Mouse (Mus musculus) thymus, postnatal 0 days (tissue): Measurements from ENCODE around the gene Gipc3. TPM values are rescaled to one million over a fixed set of nuclear protein-coding genes. Genes with fewer than 3 reads are reported as not detected.

Experiments used
- DNase-seq: peaks from one replicate; pipeline ENCODE4 v3.0.0-alpha.2; 2015; ENCODE audit warnings: low spot score
- polyA plus RNA-seq: library from polyadenylated mRNA; unstranded; fragments of >200 nt; fragmentation: Nextera tagmentation; extraction: Ambion mirVana; gene quantifications from 2 replicates; pipeline ENCODE4 v1.2.1, GENCODE M21; 2015

Gipc3 gene
- polyA plus RNA-seq, 1 experiment from 2014 or later: 0.16 TPM

DNA sequence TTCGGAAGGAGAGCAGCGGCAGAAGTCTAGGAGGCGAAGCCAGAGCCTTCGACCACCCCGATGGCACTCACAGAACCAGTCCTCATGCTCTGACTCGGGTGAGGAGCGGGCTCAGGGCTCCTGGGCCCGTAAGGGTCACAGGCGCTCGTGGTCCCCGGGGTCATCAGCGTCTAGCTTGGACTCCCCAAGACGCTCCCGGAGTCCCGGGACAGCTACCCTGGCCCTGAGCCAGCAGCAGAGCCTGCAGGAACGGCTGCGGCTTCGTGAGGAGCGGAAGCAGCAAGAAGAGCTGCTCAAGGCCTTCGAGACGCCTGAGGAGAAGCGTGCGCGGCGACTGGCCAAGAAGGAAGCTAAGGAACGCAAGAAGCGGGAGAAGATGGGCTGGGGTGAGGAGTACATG, 20.6 kb downstream of the Gipc3 start:
- no peak for DNase-seq

DNA sequence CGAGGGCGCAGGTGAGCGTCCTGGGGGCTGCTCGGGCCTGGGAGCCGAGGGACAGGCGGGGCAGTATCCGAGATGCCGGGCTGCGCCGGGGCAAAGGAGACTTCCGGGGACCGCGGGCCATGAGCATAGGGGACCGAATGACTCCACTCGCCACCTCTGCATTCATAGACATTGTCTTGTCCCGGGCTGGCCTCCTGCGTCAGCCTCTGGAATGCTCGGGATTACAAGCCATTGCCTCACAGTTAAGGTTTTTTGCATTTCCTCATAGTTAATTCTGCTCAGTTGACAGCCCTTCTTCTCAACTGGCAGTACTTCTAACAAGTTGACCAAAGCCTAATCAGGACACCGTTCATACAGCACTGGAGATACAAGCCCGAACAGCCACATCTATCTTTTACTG, 21.6 kb downstream of the Gipc3 start:
- DNase-seq: no peak

DNA sequence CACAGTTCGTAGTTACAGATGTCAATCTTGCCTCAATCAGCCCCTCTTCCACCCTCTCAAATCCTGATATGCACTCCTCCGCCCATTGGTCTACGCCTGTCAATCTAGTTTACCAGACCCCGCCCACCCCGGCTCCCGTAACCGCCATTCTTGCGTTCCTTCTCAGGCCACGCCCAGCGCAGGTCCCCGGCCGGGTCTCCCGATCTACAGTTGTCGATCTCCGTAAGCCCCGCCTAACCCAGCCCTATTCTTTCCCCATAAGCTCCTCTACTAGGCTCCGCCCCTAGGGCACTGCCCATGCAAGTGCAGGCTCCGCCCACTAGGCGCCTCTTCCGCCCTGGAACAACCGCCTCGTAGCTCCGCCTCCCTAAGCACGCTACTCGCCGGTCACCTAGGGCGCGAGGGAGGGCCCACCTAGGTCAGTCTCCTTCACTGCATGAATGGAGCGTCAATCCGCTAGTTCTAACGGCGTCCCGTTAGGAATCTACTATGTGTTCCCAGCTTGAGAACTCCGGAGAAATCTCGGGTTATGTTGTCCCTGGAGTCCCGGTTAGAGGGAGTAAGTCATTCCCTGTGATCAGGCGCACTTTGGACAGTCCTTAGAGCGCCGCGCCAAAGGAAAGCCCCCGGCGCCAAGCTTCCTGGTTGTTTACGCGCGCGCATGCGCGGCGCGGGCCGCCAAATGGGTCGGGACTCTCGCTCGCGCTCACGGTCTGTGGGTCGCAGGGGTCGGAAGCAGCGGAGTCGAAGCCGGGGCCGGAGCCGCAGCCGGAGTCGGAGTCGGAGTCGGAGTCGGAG, 22.3 kb downstream of the Gipc3 start, which contains the start of gene Cactin:
Cactin (plus strand) TSS at position 554 of the 798 bp plus-strand sequence.
- DNase-seq: peak; percentile 100

DNA sequence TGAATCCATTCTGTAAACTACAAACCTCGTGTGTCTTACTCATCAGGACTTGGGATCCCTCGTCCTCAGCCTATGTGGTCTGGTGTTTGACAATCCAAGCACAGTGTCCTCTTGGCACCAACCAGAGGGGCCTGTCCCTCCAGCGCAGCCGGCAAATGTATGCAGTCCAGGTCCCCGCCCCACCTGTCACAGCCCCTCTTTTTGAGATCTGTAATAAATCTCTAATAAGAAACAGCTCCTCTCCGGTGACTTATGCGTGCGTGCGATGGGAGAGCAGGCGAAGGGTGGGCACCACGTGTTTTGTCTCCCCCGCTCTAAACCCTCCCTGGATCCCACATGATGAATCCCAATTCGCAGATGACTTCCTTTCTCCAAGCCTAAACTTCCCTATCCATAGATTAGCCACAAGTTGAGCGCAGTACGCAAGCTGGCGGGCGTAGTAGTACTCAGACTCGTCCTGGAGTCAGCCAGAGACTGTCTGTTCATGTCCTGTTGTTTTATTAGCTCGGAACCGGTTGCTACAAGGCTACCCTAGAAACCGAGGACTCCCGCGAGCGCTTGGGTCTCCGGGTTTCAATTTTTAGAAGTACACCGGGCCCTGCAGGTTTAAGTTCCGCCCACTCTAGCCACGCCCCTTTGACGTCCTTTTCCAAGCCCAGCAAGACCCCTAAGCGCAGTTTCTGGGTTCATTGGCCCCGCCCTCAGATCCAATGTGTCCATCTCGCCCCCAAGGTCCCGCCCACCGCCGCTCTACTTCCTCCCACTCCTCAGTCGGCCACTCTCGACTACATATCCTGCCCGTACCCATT, 23.1 kb downstream of the Gipc3 start:
- DNase-seq: peak; percentile 34

DNA sequence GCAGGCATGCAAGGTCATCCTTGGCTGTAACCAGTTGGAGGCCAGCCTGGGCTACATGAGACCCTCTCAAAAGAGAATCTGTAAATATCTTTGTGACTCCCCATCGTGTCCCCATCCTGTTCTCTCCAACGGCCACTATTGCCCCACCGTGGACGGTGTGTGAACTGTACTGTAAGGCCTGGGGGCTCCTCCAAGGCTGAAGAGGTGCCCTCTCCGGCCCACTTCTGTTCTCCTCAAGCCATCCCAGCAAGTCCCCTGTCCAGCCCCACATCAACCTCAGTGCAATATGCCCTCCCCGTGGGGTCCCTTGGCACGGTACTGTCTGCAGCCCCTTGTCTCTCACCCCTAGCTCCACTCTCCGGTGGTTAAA, 23.8 kb downstream of the Gipc3 start:
- no peak for DNase-seq

DNA sequence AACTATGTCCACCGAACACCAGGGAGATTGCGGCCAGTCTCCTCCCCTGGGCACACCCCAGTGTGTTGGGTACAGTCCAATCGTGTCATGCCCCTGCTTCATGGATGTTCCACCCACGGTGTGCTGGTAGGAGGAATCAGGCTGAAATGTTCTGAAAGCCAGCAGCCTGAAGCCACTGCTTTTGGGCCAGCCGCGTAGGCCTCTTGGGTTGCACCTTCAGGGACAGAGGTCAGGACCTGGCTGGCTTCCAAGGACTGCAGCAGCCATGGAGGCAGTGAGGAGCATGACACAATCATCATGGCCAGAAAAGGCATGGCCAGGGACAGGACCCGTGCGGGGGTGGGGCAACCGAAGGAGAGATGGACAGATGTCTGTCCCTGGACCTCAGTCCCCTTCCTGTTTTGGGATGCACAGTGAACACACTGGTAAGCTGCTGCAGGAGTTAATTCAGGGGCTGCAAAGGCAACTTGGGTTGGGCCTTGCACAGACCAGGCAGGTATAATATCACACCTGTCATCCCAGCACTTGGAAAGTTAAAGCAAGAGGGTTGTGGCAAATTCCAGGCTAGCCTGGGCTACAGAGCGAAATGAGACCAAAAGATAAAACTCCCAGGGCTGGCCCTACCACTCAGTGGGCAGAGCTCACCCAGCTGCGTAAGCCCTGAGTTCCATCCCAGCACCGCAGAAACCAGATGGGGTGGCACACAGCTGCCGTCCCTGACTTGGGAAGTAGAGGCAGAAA, 24.3 kb downstream of the Gipc3 start:
- DNase-seq: no peak

DNA sequence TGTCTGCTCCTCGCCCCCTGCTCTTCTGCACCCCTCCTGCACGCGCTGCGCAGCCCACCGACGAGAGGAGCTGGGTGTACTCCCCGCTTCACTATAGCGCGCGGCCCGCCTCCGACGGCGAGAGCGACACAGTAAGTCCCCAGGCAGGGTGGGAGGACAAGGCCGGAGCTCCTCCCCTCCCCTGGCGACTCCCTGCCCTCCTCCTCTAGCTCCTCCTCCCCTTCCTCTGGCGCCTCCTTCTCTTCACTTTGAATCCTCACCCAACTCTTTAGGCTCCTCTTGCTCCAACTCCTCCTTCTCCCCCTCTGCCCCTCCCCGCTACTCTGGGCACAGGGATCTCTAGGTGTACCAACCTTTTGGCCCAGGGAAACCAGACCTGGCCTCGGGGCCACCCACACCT, 25.8 kb downstream of the Gipc3 start:
- no peak for DNase-seq

GRCm38 (mm10) chr10:81316338-81317060, 26.6 kb downstream of the Gipc3 start:
- no peak for DNase-seq

- no peak for DNase-seq
Measured at GRCm38 (mm10) chr10:81315587-81315986, 27.5 kb downstream of the Gipc3 start.

DNA sequence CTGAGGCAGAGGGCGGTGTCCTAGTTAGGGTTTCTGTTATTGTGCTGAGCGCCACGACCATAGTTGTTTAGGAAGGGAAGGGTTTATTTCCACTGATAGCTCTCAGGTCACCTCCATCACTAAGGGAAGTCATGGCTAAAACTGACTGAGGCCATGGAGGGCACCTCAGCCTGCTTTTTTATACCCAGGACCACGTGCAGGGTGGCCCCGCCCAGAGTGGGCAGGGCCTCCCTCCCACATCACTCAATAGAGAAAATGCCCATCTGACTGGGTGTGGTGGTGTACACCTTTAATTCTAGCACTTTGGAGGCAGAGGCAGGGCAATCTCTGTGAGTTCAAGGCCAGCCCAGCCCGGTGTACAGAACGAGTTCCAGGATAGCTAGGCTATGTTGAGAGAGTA, 28.9 kb downstream of the Gipc3 start:
- DNase-seq: no peak

DNA sequence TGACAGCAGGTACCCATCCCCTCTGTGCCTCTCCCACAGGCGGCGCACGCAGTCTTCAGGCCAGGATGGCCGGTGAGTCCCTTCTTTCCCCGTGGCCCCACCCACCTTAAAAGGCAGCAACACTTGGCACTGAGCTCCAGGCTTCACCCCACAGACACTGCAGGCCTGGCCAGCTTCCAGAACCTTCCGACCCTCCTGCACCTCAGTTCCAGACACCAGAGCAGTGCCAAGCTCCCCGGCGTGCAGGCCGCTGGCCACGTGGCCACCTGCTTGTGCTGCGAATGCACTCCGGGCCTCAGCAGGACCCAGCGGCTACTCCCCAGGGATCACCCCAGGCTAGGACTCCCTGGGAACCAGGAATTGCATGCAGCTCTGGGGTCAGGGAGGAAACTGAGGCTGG, 29.5 kb downstream of the Gipc3 start:
- no peak for DNase-seq

DNA sequence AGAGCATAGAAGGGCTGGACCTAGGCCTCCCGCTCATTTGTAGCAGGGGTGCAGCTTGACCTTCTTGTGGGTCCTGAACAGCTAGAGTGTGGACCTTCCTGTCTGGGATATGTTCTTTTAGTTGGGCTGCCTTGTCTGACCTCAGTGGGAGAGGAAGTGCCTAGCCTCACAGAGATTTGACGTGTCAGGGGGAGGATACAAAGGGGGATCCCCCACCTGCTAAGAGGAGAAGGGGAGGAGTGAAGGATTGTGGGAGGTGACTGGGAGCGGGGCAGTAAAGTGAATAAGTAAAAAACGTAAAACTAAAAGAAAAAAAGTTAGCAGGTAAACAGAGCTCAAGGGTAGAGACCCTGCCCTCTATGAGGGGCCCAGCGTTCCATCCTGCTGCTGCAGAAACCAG, 33.5 kb downstream of the Gipc3 start:
- no peak for DNase-seq

- no peak for DNase-seq
Measured at GRCm38 (mm10) chr10:81306837-81307682, 36.0 kb downstream of the Gipc3 start.

DNA sequence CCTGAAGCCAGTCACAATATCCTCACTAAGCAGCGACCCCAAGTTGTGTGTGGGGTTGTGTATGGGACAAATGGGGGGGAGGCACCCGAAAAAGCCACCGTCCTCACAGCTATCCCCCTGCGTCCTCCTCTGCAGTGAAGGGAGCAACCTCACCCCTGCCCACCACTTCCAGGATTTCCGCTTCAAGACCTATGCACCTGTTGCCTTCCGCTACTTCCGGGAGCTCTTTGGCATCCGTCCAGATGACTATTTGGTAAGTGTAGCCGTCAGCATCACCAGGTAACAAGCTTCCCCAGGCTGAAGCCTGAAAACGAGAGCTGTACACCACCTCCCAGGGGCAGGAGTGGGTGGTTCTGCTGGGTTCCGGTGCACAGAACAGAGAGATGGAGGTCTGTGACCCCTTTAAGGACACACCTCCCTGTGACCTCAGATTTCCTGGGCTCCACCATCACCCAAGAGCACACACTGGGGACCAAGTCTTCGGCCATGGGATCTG, 36.8 kb downstream of the Gipc3 start:
- DNase-seq: no peak

DNA sequence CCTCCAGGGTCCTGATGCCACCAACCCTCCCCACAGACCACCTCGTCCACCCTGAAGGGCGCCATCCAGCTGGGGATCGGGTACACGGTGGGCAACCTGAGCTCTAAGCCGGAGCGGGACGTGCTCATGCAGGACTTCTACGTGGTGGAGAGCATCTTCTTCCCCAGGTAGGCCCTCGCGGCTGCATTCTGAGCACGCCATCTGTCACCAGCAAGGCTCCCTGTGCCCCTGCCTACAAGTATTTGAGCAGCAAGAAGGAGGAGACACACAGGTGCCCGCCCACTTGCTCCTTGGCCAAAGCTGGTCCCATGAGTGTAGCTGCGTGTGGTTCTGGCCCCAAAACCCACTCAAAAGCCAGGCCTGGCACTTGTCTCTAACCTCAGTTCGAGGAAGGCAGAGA, 37.4 kb downstream of the Gipc3 start:
- no peak for DNase-seq

- peak; percentile 70 for DNase-seq
Measured at GRCm38 (mm10) chr10:81304597-81305238, 38.3 kb downstream of the Gipc3 start.

DNA sequence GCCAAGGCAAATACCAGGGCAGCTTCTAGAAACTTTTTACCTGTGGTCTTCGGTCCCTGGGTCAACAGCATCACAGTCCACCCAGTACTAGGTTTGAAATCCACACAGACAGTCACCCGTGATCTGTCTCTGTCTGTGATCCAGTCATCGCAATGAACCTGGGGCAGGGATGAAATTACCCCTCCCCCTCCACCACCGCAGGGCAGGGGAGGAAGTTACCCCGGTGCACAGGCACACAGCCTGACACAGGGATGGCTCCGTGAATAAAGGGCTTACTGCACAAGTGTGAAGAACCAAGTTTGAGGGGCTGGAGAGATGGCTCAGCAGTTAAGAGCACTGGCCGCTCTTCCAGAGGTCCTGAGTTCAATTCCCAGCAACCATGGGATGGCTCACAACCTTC, 39.3 kb downstream of the Gipc3 start:
- DNase-seq: peak; percentile 59

DNA sequence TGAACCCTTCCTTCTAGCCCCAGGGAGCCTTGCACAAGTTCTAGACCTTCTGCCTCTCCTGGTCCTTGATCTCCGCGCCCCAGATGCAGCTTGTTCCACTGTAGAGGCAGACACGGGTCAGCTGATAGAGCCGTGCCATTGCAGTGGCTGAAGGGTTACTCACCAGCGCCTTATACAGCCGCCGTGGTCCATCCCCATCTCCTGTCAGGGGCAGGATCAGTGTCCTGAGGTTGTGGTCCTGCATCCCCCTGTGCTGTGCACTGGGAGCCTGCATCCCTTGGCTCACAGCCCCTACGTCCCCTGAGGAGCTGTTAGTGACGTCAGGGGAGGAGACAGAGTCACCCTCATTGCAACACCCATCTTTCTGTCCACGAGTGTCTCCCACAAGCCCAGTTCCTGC, 39.8 kb downstream of the Gipc3 start:
- DNase-seq: no peak

DNA sequence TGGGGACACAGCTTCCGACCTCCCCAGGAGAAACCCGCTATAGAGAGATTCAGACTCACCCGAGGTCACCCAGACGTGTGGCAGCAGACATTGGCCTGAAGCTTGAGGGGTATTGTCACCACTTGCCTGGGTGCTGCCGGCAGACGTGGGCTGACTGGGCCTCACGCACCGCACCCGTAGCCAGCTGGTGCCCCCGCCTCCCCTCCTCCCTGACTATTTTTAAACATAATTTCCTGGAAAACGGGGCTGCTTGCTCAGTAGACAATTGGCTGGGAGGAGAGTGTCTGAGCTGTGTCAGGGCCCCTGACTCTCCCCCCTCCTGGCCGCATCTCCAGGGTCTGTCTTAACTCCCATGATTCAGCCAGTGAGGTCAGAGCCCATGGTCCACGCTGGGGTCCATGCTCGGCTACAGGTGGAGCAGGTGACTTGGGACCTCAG, 40.3 kb downstream of the Gipc3 start:
- DNase-seq: no peak

DNA sequence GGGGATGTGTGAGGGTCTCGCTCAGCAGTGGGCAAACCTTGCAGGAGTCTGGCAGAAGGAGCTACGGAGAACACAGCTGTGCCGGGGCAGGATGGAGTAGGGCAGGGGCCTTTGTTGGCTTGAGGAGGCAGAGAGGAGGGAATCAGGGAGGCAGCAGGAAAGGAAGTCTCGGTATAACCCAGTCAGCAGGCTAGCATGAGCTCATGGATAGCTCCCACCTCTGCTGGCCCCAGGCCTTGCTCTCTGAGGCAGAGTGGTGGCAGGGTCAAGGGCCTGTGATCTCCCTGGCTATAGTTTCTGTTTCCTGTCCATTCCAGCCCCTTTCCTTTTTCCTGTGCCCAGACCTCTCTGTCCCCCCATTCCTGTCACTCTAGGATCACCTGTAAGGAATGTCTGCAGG, 40.8 kb downstream of the Gipc3 start:
- no peak for DNase-seq
